Mouse (Mus musculus) neural tube, embryonic 15.5 days (tissue): ENCODE data around the gene Slc25a26. TPM values are rescaled to one million over a fixed set of nuclear protein-coding genes. Genes with fewer than 3 reads are reported as not detected.
"Not testable (repeated sequence)": the region's sequence is repeated elsewhere in the genome, so short reads cannot be mapped to it uniquely, and the experiment has no call there.

ENCODE experiments used
- ATAC-seq: fragments of 200-750 bp; cut with Nextera tagmentation; 2 replicates; pipeline ENCODE4 v1.8.0; 2017; ENCODE audit warnings: mild to moderate bottlenecking, moderate TSS enrichment, moderate library complexity; ENCODE audit not compliant: low FRiP score
- H3K27ac ChIP-seq: fragments of 300-500 bp; sonication (generic); replicated peaks from 2 replicates; pipeline ENCODE4 v1.5.1; 2015; ENCODE audit warnings: mild to moderate bottlenecking, inconsistent platforms
- H3K27me3 ChIP-seq: fragments of 300-500 bp; sonication (generic); replicated peaks from 2 replicates; pipeline ENCODE4 v1.6.1; 2015; ENCODE audit warnings: inconsistent platforms
- H3K36me3 ChIP-seq: fragments of 300-500 bp; sonication (generic); 2 replicates; pipeline ENCODE4 v1.6.1; 2015; ENCODE audit warnings: inconsistent platforms
- H3K4me1 ChIP-seq: fragments of 300-500 bp; sonication (generic); 2 replicates; pipeline ENCODE4 v1.6.1; 2015; ENCODE audit warnings: inconsistent platforms
- H3K4me2 ChIP-seq: fragments of 300-500 bp; sonication (generic); 2 replicates; pipeline ENCODE4 v1.6.1; 2015; ENCODE audit warnings: inconsistent platforms, mild to moderate bottlenecking, moderate library complexity
- H3K4me3 ChIP-seq: fragments of 300-500 bp; sonication (generic); replicated peaks from 2 replicates; pipeline ENCODE4 v1.5.1; 2015; ENCODE audit warnings: mild to moderate bottlenecking, inconsistent platforms
- H3K9ac ChIP-seq: fragments of 300-500 bp; sonication (generic); replicated peaks from 2 replicates; pipeline ENCODE4 v1.6.1; 2015; ENCODE audit warnings: mild to moderate bottlenecking, inconsistent platforms
- H3K9me3 ChIP-seq: fragments of 300-500 bp; sonication (generic); replicated peaks from 2 replicates; pipeline ENCODE4 v1.6.1; 2016; ENCODE audit warnings: inconsistent platforms
- WGBS: fragments of 180-500 bp; shearing (Covaris S2); methylation state at CpG from one replicate; pipeline ENCODE4 v1.1.7; 2015; ENCODE audit warnings: mixed read lengths; 5-methylcytosine and 5-hydroxymethylcytosine counted together
- polyA plus RNA-seq: library from polyadenylated mRNA; unstranded; fragments of >200 nt; fragmentation: Nextera tagmentation; extraction: Ambion mirVana; gene quantifications from 2 replicates; pipeline ENCODE4 v1.2.1, GENCODE M21; 2015

Slc25a26 gene
- polyA plus RNA-seq, 1 experiment from 2014 or later, result 9.4 TPM

DNA sequence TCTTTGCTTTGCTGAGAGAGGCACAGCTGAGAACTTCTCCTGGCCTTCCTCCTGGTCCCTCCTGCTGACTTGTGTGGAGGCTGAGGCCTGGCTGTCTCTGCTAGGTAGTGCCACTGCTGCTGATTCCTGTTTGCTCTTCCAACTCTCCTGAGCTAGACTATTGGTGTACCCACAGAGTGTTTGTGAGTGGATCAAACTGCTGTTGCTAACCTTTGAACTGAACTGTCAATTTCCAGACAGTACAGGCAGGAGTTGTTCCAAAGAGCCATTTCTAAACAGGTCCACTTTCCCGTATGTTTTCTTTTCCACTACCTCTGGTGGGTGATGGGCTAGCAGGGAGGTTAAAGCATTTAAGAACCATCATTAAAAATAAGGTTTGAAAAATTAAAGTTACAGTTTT, 58.5 kb downstream of the Slc25a26 start:
- not testable (repeated sequence) for H3K36me3 ChIP-seq, H3K4me1 ChIP-seq, H3K4me2 ChIP-seq, H3K4me3 ChIP-seq, H3K27ac ChIP-seq, H3K9me3 ChIP-seq, ATAC-seq, H3K27me3 ChIP-seq, H3K9ac ChIP-seq
- 86% methylated on average over 1 of the region's 1 CpGs for WGBS

DNA sequence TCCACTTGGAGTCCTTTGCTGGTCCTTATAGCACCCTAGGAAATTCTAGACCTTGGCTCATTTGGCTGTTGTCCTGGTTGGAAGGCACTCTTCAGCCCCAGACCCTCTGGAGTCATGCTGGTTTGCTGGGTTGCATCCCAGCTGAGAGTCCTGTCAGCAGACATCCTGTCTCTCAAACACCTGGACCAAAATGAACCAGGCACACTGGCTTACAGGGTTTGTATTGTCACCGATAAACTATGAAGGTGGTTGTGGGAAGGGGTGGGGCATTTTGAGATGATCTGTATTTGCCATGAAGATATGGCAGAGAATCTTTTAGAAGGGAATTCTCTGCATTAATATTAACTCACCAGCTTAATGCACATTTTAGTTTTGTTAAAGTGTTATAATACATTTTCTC, 60.8 kb downstream of the Slc25a26 start:
- Histone ChIP-seq H3K36me3 (no peaks in the 10 kb centered on the region), H3K4me2 (no peak overlapping the region), H3K9me3 (no peaks in the 10 kb centered on the region), H3K9ac (no peak overlapping the region), H3K27me3 (no peaks in the 10 kb centered on the region), H3K4me3 (no peak overlapping the region), H3K4me1 (no peaks in the 10 kb centered on the region), H3K27ac (no peak overlapping the region)
- no peak for ATAC-seq
- WGBS, result 94% methylated on average over 1 of the region's 1 CpGs

DNA sequence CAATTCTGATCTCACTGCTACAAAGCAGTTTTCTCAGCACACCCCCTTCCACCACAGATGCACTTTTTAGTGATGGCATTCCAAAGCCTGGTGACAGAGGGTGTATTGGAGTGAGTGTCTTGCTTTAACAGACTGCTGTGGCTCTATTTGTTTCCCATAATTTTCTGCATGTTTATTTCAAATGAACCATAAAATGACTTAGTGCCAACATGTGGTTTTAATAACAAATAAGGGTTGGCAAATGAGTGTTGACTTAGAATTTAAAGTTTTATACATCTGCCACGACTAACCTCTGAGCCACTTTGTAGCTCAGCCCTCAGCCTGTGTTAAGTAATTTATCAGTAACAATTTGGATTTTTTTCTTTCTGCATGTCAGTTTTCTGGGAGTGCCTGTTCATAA, 61.2 kb downstream of the Slc25a26 start:
- no peak overlapping the region for H3K4me3 ChIP-seq
- no peak overlapping the region for H3K9ac ChIP-seq
- no peak overlapping the region for H3K4me2 ChIP-seq
- ATAC-seq, result no peak
- 74% methylated on average over 1 of the region's 1 CpGs for WGBS
- H3K4me1 ChIP-seq, result no peaks in the 10 kb centered on the region
- no peaks in the 10 kb centered on the region for H3K36me3 ChIP-seq
- H3K27me3 ChIP-seq, result no peaks in the 10 kb centered on the region
- H3K27ac ChIP-seq, result no peak overlapping the region
- H3K9me3 ChIP-seq, result no peaks in the 10 kb centered on the region

DNA sequence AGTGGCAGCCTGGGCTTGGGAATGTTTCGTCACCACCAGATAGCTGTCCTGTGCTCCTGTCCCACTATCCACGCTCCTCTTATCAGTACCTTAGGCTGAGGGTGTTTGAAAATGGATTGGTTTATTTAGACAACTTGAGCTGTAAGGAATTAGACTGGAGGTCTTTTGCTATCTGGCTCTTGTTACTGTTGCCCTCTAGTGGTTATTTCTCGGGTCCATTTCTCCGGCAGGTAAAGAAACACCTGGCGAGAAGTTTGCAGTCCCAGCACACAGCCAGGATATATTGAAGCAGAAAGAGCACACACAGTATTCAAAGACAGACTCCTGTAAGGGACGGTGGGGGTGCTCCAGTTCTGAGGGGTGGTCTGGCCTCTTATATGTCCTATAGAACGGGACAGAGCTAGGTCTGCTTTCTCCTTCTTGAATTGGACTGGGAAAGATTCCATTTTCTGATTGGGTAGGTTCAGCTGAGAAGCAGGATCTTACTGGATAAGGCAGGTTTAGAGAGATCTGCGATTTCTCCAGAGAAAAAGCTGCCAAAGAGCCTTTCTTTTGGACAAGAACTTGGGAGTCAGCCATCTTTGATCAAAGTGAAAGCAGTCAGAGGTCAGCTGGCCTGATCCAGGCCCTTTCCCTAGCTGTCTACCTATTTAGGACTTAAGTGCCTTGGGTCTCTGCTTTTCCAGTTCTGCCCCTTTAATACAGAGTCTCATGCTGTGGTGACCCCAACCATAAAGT, 63.2 kb downstream of the Slc25a26 start:
- no peak overlapping the region for H3K27ac ChIP-seq
- WGBS, result 66% methylated on average over 8 of the region's 8 CpGs

DNA sequence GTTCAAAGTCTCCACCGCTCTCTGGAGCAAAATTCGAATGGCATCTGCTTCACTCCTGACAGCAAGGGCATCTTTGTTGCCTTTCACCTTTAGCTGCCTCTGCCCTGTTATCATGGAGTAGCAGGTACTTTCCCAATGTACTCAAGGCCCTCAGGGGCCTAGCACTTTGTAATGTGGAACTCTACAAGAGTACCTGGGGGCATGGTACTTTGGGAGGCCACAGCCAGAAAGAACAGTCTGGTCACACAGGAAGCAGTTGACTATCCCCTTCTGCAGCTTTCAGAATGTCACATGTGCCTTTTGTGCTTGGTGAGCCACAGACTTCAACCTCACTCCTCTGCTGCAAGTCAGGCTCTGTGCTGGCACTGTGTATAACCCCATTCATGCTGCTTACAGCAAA, 65.6 kb downstream of the Slc25a26 start:
- Histone ChIP-seq H3K9me3 (no peaks in the 10 kb centered on the region), H3K4me2 (no peak overlapping the region), H3K4me1 (no peaks in the 10 kb centered on the region), H3K36me3 (no peaks in the 10 kb centered on the region), H3K4me3 (no peak overlapping the region), H3K9ac (no peak overlapping the region), H3K27me3 (no peaks in the 10 kb centered on the region), H3K27ac (no peak overlapping the region)
- ATAC-seq, result no peak
- WGBS, result 95% methylated on average over 2 of the region's 2 CpGs

More for the DNA sequence above, 63.2 kb downstream of the Slc25a26 start:
- Histone ChIP-seq H3K4me1 (no peaks in the 10 kb centered on the region), H3K27me3 (no peaks in the 10 kb centered on the region), H3K9ac (no peak overlapping the region), H3K9me3 (no peaks in the 10 kb centered on the region), H3K4me3 (no peak overlapping the region), H3K36me3 (no peaks in the 10 kb centered on the region), H3K4me2 (no peak overlapping the region)
- ATAC-seq, result no peak

DNA sequence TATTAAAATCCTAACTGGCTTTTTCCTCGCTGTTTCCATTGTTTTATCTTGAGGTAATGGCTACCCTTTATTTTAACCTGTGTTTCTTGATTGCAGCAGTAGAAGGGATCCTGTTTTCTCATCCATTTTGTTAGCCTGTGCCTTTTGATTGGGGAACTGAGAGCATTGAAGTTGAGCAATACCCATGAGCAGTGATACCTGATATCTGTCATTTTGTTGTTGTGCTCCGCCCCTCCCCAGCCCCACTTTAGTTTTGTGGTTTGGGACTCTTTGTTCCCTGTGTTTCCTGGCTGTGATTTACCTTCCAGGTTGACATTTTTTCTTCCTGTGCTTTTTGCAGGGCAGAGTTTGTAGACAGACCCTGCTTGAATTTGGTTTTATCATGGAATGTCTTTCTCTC, 67.9 kb downstream of the Slc25a26 start:
- ATAC-seq, result no peak
- Histone ChIP-seq H3K9ac (no peak overlapping the region), H3K36me3 (no peaks in the 10 kb centered on the region), H3K4me1 (no peaks in the 10 kb centered on the region), H3K9me3 (no peaks in the 10 kb centered on the region), H3K4me3 (no peak overlapping the region), H3K4me2 (no peak overlapping the region), H3K27me3 (no peaks in the 10 kb centered on the region), H3K27ac (no peak overlapping the region)
- WGBS, result 93% methylated on average over 2 of the region's 2 CpGs

DNA sequence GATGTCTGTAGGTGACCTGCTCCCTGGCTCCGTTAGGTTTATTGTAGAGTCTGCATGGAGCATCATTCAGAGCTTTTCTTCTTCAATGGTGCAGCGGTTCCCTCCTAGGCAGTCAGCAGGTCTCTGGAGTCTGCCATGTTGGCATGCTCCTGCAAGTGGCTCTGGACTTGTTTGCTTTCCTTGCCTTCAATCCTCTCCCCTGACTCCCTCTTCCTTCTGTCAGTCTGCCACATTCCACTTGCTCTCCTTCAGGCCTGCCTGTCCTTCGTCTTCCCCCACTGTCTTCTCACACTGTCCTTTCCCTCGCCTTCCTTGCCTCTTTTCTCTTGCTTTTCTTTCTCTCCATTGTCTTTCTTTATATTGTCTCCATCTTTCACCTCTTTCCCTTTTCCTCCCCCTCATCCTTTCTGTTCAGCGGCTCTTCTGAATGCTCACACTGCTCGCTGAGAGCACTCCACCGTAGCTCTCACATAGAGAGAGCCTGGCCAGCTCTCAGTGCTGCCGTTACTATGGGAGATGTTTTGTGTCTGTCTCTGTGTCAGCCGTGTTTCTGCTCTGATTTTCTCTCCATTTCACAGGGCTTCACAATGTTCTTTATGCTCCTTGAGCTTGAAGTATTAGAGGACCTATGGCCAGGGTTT, 75.5 kb downstream of the Slc25a26 start:
- Histone ChIP-seq H3K9ac (no peak overlapping the region), H3K4me2 (peak overlapping the region; percentile 9; the same call in 1 of the 2 replicates), H3K27ac (peak overlapping the region; percentile 51), H3K4me3 (no peak overlapping the region), H3K27me3 (no peaks in the 10 kb centered on the region), H3K9me3 (no peaks in the 10 kb centered on the region), H3K36me3 (no peaks in the 10 kb centered on the region), H3K4me1 (peaks cover 11% of the 10 kb centered on the region)
- ATAC-seq, result peak; percentile 66; the same call in 1 of the 2 replicates
- WGBS, result 31% methylated on average over 9 of the region's 9 CpGs

DNA sequence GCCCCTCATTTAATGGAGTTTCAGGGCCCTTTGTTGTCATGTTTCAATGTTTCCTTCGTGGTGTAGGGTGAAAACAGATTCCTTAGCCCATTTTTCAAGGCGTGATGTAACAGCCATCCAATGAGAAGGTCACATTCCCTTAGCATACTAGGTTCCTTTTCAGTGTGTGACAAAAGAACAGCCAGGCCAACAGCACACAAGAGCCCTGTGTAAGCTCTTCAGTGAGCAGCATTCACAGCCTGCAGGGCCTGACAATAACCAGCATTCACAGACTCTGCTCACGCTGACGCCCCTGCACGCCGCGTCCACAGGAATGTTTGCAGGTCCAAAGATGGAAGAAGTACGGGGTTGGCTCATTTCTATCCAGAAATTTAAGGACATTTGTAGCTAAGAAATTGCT, 77.9 kb downstream of the Slc25a26 start:
- H3K4me2 ChIP-seq, result no peak overlapping the region
- 15% methylated on average over 8 of the region's 8 CpGs for WGBS
- H3K9me3 ChIP-seq, result no peaks in the 10 kb centered on the region
- no peaks in the 10 kb centered on the region for H3K36me3 ChIP-seq
- H3K4me3 ChIP-seq, result no peak overlapping the region
- peak; percentile 41; the same call in 1 of the 2 replicates for ATAC-seq
- no peaks in the 10 kb centered on the region for H3K27me3 ChIP-seq
- no peak overlapping the region for H3K9ac ChIP-seq
- H3K4me1 ChIP-seq, result peaks cover 11% of the 10 kb centered on the region
- no peak overlapping the region for H3K27ac ChIP-seq

DNA sequence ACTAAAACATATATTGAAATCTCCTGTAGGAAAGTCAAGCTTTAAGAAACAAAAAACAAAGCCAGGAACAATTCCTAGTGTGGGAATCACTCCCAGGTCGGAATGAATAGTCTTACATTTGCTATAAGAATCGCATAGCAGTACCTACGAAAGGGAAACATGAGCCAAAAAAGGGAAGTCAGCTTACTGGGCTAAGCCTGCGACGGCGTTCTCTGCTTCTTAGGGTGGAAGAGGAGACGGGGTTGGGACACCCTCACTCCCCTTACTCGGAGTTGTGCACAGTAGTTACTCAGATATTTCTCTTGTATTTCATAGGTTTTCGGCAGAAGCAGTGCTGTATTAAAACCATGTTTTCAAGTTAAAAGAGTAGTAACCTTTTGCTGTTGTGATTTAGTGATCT, 81.9 kb downstream of the Slc25a26 start:
- Histone ChIP-seq H3K4me2 (no peak overlapping the region), H3K9ac (no peak overlapping the region), H3K4me3 (no peak overlapping the region), H3K36me3 (no peaks in the 10 kb centered on the region), H3K27me3 (no peaks in the 10 kb centered on the region), H3K4me1 (no peaks in the 10 kb centered on the region), H3K9me3 (no peaks in the 10 kb centered on the region), H3K27ac (no peak overlapping the region)
- no peak for ATAC-seq
- WGBS, result 88% methylated on average over 9 of the region's 9 CpGs

DNA sequence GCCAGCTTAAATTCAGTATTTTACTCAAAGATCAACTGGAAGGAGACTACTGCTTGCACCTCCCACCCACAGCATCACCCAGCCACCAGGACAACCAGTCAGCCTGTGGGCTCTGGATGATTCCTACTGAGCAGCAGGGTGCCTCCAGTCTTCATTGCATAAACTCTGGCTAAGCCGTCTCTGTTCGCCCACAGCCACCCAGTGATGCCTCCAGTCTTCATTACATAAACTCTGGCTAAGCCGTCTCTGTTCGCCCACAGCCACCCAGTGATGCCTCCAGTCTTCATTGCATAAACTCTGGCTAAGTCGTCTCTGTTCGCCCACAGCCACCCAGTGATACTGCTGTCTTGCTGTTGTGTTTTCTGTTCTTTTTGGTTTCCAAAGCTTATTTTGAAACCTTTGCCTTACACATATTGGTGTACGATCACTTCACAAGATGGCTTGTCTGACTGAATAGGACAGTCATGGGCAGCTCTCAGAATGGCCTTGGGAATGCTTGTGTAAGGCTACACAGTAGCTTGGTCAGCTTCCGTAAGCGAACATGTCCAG, 84.1 kb downstream of the Slc25a26 start:
- no peak overlapping the region for H3K9ac ChIP-seq
- 95% methylated on average over 9 of the region's 9 CpGs for WGBS
- H3K4me3 ChIP-seq, result no peak overlapping the region
- H3K4me1 ChIP-seq, result no peaks in the 10 kb centered on the region
- no peak for ATAC-seq
- H3K36me3 ChIP-seq, result no peaks in the 10 kb centered on the region
- H3K27ac ChIP-seq, result no peak overlapping the region
- H3K4me2 ChIP-seq, result no peak overlapping the region
- H3K9me3 ChIP-seq, result no peaks in the 10 kb centered on the region
- no peaks in the 10 kb centered on the region for H3K27me3 ChIP-seq

DNA sequence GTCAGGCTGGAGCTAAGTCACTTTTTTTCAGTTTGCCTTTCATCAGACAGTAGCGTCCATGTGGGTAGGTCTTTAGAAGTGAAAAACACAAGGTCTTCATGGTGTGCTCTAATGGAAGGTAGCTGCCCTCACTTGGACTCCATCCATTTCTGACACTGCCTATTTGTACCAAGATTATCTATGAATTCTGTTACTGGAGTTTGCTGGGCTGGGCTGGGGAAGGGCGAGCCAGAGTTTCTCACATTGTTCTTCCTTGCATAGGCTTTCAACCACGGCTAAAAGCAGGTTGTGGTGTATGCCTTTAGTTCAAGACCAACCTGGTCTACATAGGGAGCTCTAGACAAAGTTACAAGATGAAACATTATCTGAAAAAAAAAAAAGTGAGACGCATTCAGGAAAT, 84.8 kb downstream of the Slc25a26 start:
- WGBS, result 86% methylated on average over 4 of the region's 4 CpGs
- H3K4me3 ChIP-seq, result no peak overlapping the region

DNA sequence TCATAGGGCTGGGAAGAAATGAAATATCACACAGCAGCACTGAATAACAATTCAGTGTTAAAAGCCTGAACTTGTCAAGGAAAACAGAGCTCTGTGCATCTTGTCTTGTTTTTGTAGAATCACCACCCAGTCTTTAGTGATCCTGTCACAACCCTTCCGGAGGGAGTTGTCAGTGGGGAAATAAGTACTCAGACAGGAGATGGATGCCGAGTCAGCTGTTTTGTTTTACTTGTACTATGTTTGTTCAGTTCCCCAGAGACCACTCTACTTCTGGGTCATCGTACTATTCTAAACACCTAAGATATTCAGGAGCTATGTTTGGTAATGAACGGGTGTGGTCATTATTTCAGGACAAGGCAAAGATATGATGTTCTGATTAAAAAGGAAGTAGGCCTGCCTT, 88.2 kb downstream of the Slc25a26 start:
- no peaks in the 10 kb centered on the region for H3K9me3 ChIP-seq
- H3K4me2 ChIP-seq, result no peak overlapping the region
- no peak overlapping the region for H3K4me3 ChIP-seq
- H3K27ac ChIP-seq, result no peak overlapping the region
- no peaks in the 10 kb centered on the region for H3K36me3 ChIP-seq
- no peaks in the 10 kb centered on the region for H3K27me3 ChIP-seq
- H3K9ac ChIP-seq, result no peak overlapping the region
- 86% methylated on average over 4 of the region's 4 CpGs for WGBS
- H3K4me1 ChIP-seq, result peaks cover 11% of the 10 kb centered on the region
- no peak for ATAC-seq

More for the DNA sequence above, 84.8 kb downstream of the Slc25a26 start:
- ATAC-seq, result no peak
- H3K27me3 ChIP-seq, result no peaks in the 10 kb centered on the region
- no peaks in the 10 kb centered on the region for H3K36me3 ChIP-seq
- H3K4me1 ChIP-seq, result no peaks in the 10 kb centered on the region
- no peak overlapping the region for H3K27ac ChIP-seq
- H3K9ac ChIP-seq, result no peak overlapping the region
- no peaks in the 10 kb centered on the region for H3K9me3 ChIP-seq
- no peak overlapping the region for H3K4me2 ChIP-seq
